Mouse (Mus musculus): ENCODE data around the gene Olfr1022. TPM values are rescaled to one million over a fixed set of nuclear protein-coding genes. Genes with fewer than 3 reads are reported as not detected.

Olfr1022 gene
- polyA plus RNA-seq, 1 experiment, result not detected

DNA sequence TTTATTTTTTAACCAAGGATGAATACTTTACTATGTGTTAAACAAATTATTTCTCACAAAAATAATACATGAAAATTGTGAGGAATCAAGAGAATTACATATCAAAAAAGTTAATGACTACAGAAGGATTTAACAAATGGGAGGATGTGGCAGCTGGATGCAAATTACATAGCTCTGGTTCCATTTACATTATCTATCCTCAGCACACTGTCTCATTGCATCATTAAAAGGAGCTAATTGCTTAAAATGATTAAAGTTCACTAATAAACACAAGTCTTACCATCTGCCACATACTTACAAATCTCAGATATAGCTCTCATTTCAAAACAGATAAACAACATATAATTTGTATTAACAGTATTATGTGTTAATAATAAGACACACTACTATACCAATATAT lies 44.8 kb downstream of the Olfr1022 start:
- TF ChIP-seq POLR2A (IDR thresholded peaks at IDR 0.05; ENCODE audit: insufficient read length, low read depth) (no peak), SRF (IDR thresholded peaks at IDR 0.05; ENCODE audit: control insufficient read depth, insufficient read length, low read depth) (no peak), USF1 (IDR thresholded peaks at IDR 0.05; ENCODE audit: low read depth) (no peak), POLR2AphosphoS2 (IDR thresholded peaks at IDR 0.05; ENCODE audit: insufficient read length, low read depth) (no peak), TCF3 (IDR thresholded peaks at IDR 0.05; ENCODE audit: insufficient read length, low read depth) (no peak), MYOG (IDR thresholded peaks at IDR 0.05; ENCODE audit: control insufficient read depth in 1 of 3, insufficient read depth in 1 of 3, insufficient read length in 2 of 3, low read depth in 2 of 3) (no peak), CEBPB (IDR thresholded peaks at IDR 0.05; ENCODE audit: insufficient read depth, poor library complexity, severe bottlenecking) (no peak), E2F4 (IDR thresholded peaks at IDR 0.05; ENCODE audit: insufficient read depth) (no peak), MAX (IDR thresholded peaks at IDR 0.05; ENCODE audit: low read depth) (no peak), REST (IDR thresholded peaks at IDR 0.05; ENCODE audit: insufficient read depth, insufficient read length) (no peak), TCF12 (IDR thresholded peaks at IDR 0.05; ENCODE audit: insufficient read depth, poor library complexity, severe bottlenecking) (no peak), MYOD1 (IDR thresholded peaks at IDR 0.05; ENCODE audit: control insufficient read depth in 1 of 3, insufficient read length in 2 of 3, low read depth in 2 of 3) (no peak)
- Histone ChIP-seq H3ac (ENCODE audit: control insufficient read depth, insufficient read length) (no peak overlapping the region), H3K27me3 (ENCODE audit: control insufficient read depth, insufficient read depth, insufficient read length) (no peaks in the 10 kb centered on the region), H3K36me3 (ENCODE audit: control insufficient read depth, insufficient read depth) (no peaks in the 10 kb centered on the region), H3K79me2 (ENCODE audit: control insufficient read depth, insufficient read depth) (no peaks in the 10 kb centered on the region), H3K4me2 (ENCODE audit: low read depth) (no peak overlapping the region), H3K4me3 (no peak overlapping the region)

DNA sequence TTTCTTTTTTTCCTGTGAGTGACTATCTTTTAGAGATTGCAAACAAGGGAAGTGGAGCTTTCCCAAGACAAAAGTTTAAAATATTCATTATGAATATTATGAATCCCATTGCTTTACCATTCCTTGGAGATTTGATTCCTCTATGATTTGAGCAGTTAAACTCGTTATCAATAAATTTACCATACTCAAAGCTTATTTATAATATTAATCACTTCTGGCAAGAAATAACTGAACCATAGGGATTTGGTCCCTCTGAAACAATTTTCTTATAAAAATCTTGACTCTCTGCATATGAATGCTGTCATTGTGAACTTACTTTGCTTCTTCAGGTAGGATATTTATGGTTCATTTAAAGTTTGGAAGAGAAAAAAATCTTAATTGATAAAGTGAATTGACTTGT lies 46.5 kb downstream of the Olfr1022 start, which contains the start of gene Olfr1025-ps1:
TSS of gene Olfr1025-ps1 (plus strand) at position 301 of the 400 bp plus-strand sequence.
- H3K79me2 ChIP-seq (ENCODE audit: control insufficient read depth, insufficient read depth), result no peaks in the 10 kb centered on the region
- TF ChIP-seq MYOD1 (IDR thresholded peaks at IDR 0.05; ENCODE audit: control insufficient read depth in 1 of 3, insufficient read length in 2 of 3, low read depth in 2 of 3), result no peak
- TF ChIP-seq POLR2A (IDR thresholded peaks at IDR 0.05; ENCODE audit: insufficient read length, low read depth), result no peak
- TF ChIP-seq CEBPB (IDR thresholded peaks at IDR 0.05; ENCODE audit: insufficient read depth, poor library complexity, severe bottlenecking), result no peak
- TF ChIP-seq SRF (IDR thresholded peaks at IDR 0.05; ENCODE audit: control insufficient read depth, insufficient read length, low read depth), result no peak
- no peak for TF ChIP-seq TCF3 (IDR thresholded peaks at IDR 0.05; ENCODE audit: insufficient read length, low read depth)
- TF ChIP-seq E2F4 (IDR thresholded peaks at IDR 0.05; ENCODE audit: insufficient read depth), result no peak
- no peak for TF ChIP-seq USF1 (IDR thresholded peaks at IDR 0.05; ENCODE audit: low read depth)
- H3K4me3 ChIP-seq, result no peak within 1 kb of the TSS
- no peak within 1 kb of the TSS for H3ac ChIP-seq (ENCODE audit: control insufficient read depth, insufficient read length)
- H3K36me3 ChIP-seq (ENCODE audit: control insufficient read depth, insufficient read depth), result no peaks in the 10 kb centered on the region
- no peaks in the 10 kb centered on the region for H3K27me3 ChIP-seq (ENCODE audit: control insufficient read depth, insufficient read depth, insufficient read length)
- H3K4me2 ChIP-seq (ENCODE audit: low read depth), result no peak within 1 kb of the TSS

Other genes with a start within 250 kb of the Olfr1022 start
- not detected for gene Olfr1002, start 217.9 kb upstream of the Olfr1022 start, polyA plus RNA-seq (2012; fragmentation: generic; extraction: Trizol)
- not detected for gene Olfr154, start 204.1 kb upstream of the Olfr1022 start, polyA plus RNA-seq (2012; fragmentation: generic; extraction: Trizol)
- gene Olfr1006, start 189.8 kb upstream of the Olfr1022 start, polyA plus RNA-seq (2012; fragmentation: generic; extraction: Trizol), result not detected
- gene Olfr1008, start 179.2 kb upstream of the Olfr1022 start, polyA plus RNA-seq (2012; fragmentation: generic; extraction: Trizol), result not detected
- not detected for gene Olfr1009, start 153.2 kb upstream of the Olfr1022 start, polyA plus RNA-seq (2012; fragmentation: generic; extraction: Trizol)
- gene Olfr1012, start 105.8 kb upstream of the Olfr1022 start, polyA plus RNA-seq (2012; fragmentation: generic; extraction: Trizol), result not detected
- not detected for gene Olfr1013, start 101.5 kb upstream of the Olfr1022 start, polyA plus RNA-seq (2012; fragmentation: generic; extraction: Trizol)
- not detected for gene Olfr1014, start 95.9 kb upstream of the Olfr1022 start, polyA plus RNA-seq (2012; fragmentation: generic; extraction: Trizol)
- gene Olfr1015, start 86.6 kb upstream of the Olfr1022 start, polyA plus RNA-seq (2012; fragmentation: generic; extraction: Trizol), result not detected
- gene Olfr1016, start 66.0 kb upstream of the Olfr1022 start, polyA plus RNA-seq (2012; fragmentation: generic; extraction: Trizol), result not detected
- gene Olfr1018, start 50.1 kb upstream of the Olfr1022 start, polyA plus RNA-seq (2012; fragmentation: generic; extraction: Trizol), result not detected
- gene Olfr1019, start 23.1 kb upstream of the Olfr1022 start, polyA plus RNA-seq (2012; fragmentation: generic; extraction: Trizol), result not detected
- not detected for gene Olfr1020, start 21.6 kb upstream of the Olfr1022 start, polyA plus RNA-seq (2012; fragmentation: generic; extraction: Trizol)
- not detected for gene Olfr1023, start 17.0 kb downstream of the Olfr1022 start, polyA plus RNA-seq (2012; fragmentation: generic; extraction: Trizol)
- not detected for gene Olfr1024, start 36.5 kb downstream of the Olfr1022 start, polyA plus RNA-seq (2012; fragmentation: generic; extraction: Trizol)
- not detected for gene Olfr1025-ps1, start 46.6 kb downstream of the Olfr1022 start, polyA plus RNA-seq (2012; fragmentation: generic; extraction: Trizol)
- not detected for gene Olfr1026, start 53.0 kb downstream of the Olfr1022 start, polyA plus RNA-seq (2012; fragmentation: generic; extraction: Trizol)
- not detected for gene Olfr1028, start 81.8 kb downstream of the Olfr1022 start, polyA plus RNA-seq (2012; fragmentation: generic; extraction: Trizol)
- not detected for gene Olfr1029, start 105.3 kb downstream of the Olfr1022 start, polyA plus RNA-seq (2012; fragmentation: generic; extraction: Trizol)
- gene Olfr1030, start 110.7 kb downstream of the Olfr1022 start, polyA plus RNA-seq (2012; fragmentation: generic; extraction: Trizol), result not detected
- not detected for gene Olfr1031, start 121.7 kb downstream of the Olfr1022 start, polyA plus RNA-seq (2012; fragmentation: generic; extraction: Trizol)
- not detected for gene Olfr1032, start 136.9 kb downstream of the Olfr1022 start, polyA plus RNA-seq (2012; fragmentation: generic; extraction: Trizol)
- gene Olfr1033, start 152.0 kb downstream of the Olfr1022 start, polyA plus RNA-seq (2012; fragmentation: generic; extraction: Trizol), result not detected
- gene Olfr1034, start 177.3 kb downstream of the Olfr1022 start, polyA plus RNA-seq (2012; fragmentation: generic; extraction: Trizol), result not detected
- not detected for gene Olfr1036, start 205.4 kb downstream of the Olfr1022 start, polyA plus RNA-seq (2012; fragmentation: generic; extraction: Trizol)
- gene Olfr1037, start 218.8 kb downstream of the Olfr1022 start, polyA plus RNA-seq (2012; fragmentation: generic; extraction: Trizol), result not detected

Measured in myocyte (in vitro differentiated cells).